Mouse (Mus musculus) liver, embryonic 13.5 days (tissue): ENCODE results near the gene Il2rg. TPM values are rescaled to one million over a fixed set of nuclear protein-coding genes. Genes with fewer than 3 reads are reported as not detected.
A peak's percentile ranks its signal among the peaks of the same experiment; 100 is the strongest.

Experiments
- ATAC-seq: fragments of 200-750 bp; cut with Nextera tagmentation; 2 replicates; pipeline ENCODE4 v1.8.0; 2017; ENCODE audit warnings: low read depth, mild to moderate bottlenecking, moderate number of reproducible peaks, moderate library complexity
- DNase-seq: peaks from one replicate; pipeline ENCODE4 v3.0.0; 2022
- H3K27ac ChIP-seq: fragments of 300-500 bp; sonication (generic); 2 replicates; pipeline ENCODE4 v1.5.1; 2015; ENCODE audit warnings: moderate library complexity, mild to moderate bottlenecking, inconsistent platforms
- H3K27me3 ChIP-seq: fragments of 300-500 bp; sonication (generic); 2 replicates; pipeline ENCODE4 v1.6.1; 2015; ENCODE audit warnings: mild to moderate bottlenecking, inconsistent platforms
- H3K36me3 ChIP-seq: fragments of 300-500 bp; sonication (generic); 2 replicates; pipeline ENCODE4 v1.6.1; 2015; ENCODE audit warnings: mild to moderate bottlenecking, inconsistent platforms
- H3K4me1 ChIP-seq: fragments of 300-500 bp; sonication (generic); replicated peaks from 2 replicates; pipeline ENCODE4 v1.6.1; 2015; ENCODE audit warnings: inconsistent platforms
- H3K4me2 ChIP-seq: fragments of 300-500 bp; sonication (generic); 2 replicates; pipeline ENCODE4 v1.6.1; 2015; ENCODE audit warnings: inconsistent platforms, mild to moderate bottlenecking, moderate library complexity
- H3K4me3 ChIP-seq: fragments of 300-500 bp; sonication (generic); replicated peaks from 2 replicates; pipeline ENCODE4 v1.5.1; 2015; ENCODE audit warnings: mild to moderate bottlenecking, inconsistent platforms
- H3K9ac ChIP-seq: fragments of 300-500 bp; sonication (generic); 2 replicates; pipeline ENCODE4 v1.6.1; 2015; ENCODE audit warnings: mild to moderate bottlenecking, inconsistent platforms
- H3K9me3 ChIP-seq: fragments of 300-500 bp; sonication (generic); replicated peaks from 2 replicates; pipeline ENCODE4 v1.6.1; 2016; ENCODE audit warnings: inconsistent platforms
- WGBS: fragments of 180-500 bp; shearing (Covaris S2); methylation state at CpG from one replicate; pipeline ENCODE4 v1.1.7; 2015; ENCODE audit not compliant: insufficient replicate concordance; 5-methylcytosine and 5-hydroxymethylcytosine counted together
- polyA plus RNA-seq: library from polyadenylated mRNA; unstranded; fragments of >200 nt; fragmentation: Nextera tagmentation; extraction: Ambion mirVana; gene quantifications from 2 replicates; pipeline ENCODE4 v1.2.1, GENCODE M21; 2015

Il2rg gene
- 9.0 and 11.4 TPM in 2 replicates for polyA plus RNA-seq

GRCm38 (mm10) chrX:101268025-101268754 lies at the start of gene Il2rg:
Il2rg (minus strand) TSS chrX:101268255.
- H3K27ac ChIP-seq = no peak within 1 kb of the TSS

GRCm38 (mm10) chrX:101313625-101314359 lies 45.7 kb upstream of the Il2rg start:
- Histone ChIP-seq H3K36me3 (no peaks in the 10 kb centered on the region), H3K9ac (no peak overlapping the region), H3K27me3 (peaks cover 40% of the 10 kb centered on the region), H3K4me3 (no peak overlapping the region), H3K4me2 (no peak overlapping the region), H3K9me3 (no peaks in the 10 kb centered on the region), H3K27ac (no peak overlapping the region), H3K4me1 (0 out of 2 replicates have a peak, but pooled peaks cover 3% of the 10 kb centered on the region)
- no peak for DNase-seq
- no peak for ATAC-seq
- 35% methylated on average over 6 of the region's 6 CpGs for WGBS

More at GRCm38 (mm10) chrX:101268025-101268754, at the start of gene Il2rg:
- ATAC-seq (peak; percentile 57), DNase-seq (no peak)
- Histone ChIP-seq H3K4me2 (peak within 1 kb of the TSS; percentile 19), H3K9ac (no peak within 1 kb of the TSS), H3K4me3 (no peak within 1 kb of the TSS), H3K36me3 (no peaks in the 10 kb centered on the region), H3K4me1 (peaks cover 26% of the 10 kb centered on the region), H3K27me3 (no peaks in the 10 kb centered on the region), H3K9me3 (no peaks in the 10 kb centered on the region)
- 27% methylated on average over 5 of the region's 5 CpGs for WGBS

GRCm38 (mm10) chrX:101309299-101309698 lies 41.2 kb upstream of the Il2rg start:
- H3K4me3 ChIP-seq = no peak overlapping the region
- ATAC-seq (no peak), DNase-seq (no peak)
- WGBS = 75% methylated on average over 5 of the region's 5 CpGs
- peaks cover 42% of the 10 kb centered on the region for H3K27me3 ChIP-seq
- no peak overlapping the region for H3K9ac ChIP-seq
- no peak overlapping the region for H3K4me2 ChIP-seq
- no peak overlapping the region for H3K27ac ChIP-seq
- H3K36me3 ChIP-seq = no peaks in the 10 kb centered on the region
- H3K9me3 ChIP-seq = no peaks in the 10 kb centered on the region
- H3K4me1 ChIP-seq = no peaks in the 10 kb centered on the region

- no peaks in the 10 kb centered on the region for H3K9me3 ChIP-seq
- H3K36me3 ChIP-seq = no peaks in the 10 kb centered on the region
- ATAC-seq = no peak
- no peak overlapping the region for H3K27ac ChIP-seq
- DNase-seq = no peak
- H3K4me3 ChIP-seq = no peak overlapping the region
- H3K9ac ChIP-seq = no peak overlapping the region
- H3K4me2 ChIP-seq = no peak overlapping the region
- H3K4me1 ChIP-seq = no peaks in the 10 kb centered on the region
- 38% methylated on average over 2 of the region's 2 CpGs for whole genome bisulfite sequencing
- peaks cover 46% of the 10 kb centered on the region; the same call in 1 of the 2 replicates for H3K27me3 ChIP-seq
Observed at GRCm38 (mm10) chrX:101304646-101305045, 36.6 kb upstream of the Il2rg start.

- no peak for ATAC-seq
- H3K9ac ChIP-seq = no peak overlapping the region
- H3K9me3 ChIP-seq = no peaks in the 10 kb centered on the region
- 73% methylated on average over 9 of the region's 9 CpGs for WGBS
- H3K4me1 ChIP-seq = peaks cover 4% of the 10 kb centered on the region; the same call in 1 of the 2 replicates
- peaks cover 12% of the 10 kb centered on the region for H3K36me3 ChIP-seq
- no peak for DNase-seq
- no peak overlapping the region for H3K27ac ChIP-seq
- no peak overlapping the region for H3K4me3 ChIP-seq
- no peak overlapping the region for H3K4me2 ChIP-seq
- H3K27me3 ChIP-seq = peaks cover 47% of the 10 kb centered on the region; the same call in 1 of the 2 replicates
Observed at GRCm38 (mm10) chrX:101301654-101302053, 33.6 kb upstream of the Il2rg start.

GRCm38 (mm10) chrX:101300427-101301030 lies 32.5 kb upstream of the Il2rg start:
- WGBS = 41% methylated on average over 13 of the region's 13 CpGs
- H3K9me3 ChIP-seq = no peaks in the 10 kb centered on the region
- H3K9ac ChIP-seq = no peak overlapping the region
- no peak overlapping the region for H3K4me2 ChIP-seq
- H3K27ac ChIP-seq = no peak overlapping the region
- no peak for DNase-seq
- H3K27me3 ChIP-seq = peaks cover 42% of the 10 kb centered on the region; the same call in 1 of the 2 replicates
- peaks cover 4% of the 10 kb centered on the region; the same call in 1 of the 2 replicates for H3K4me1 ChIP-seq
- H3K36me3 ChIP-seq = peaks cover 23% of the 10 kb centered on the region
- H3K4me3 ChIP-seq = no peak overlapping the region
- ATAC-seq = no peak

GRCm38 (mm10) chrX:101299473-101300426 lies 31.7 kb upstream of the Il2rg start:
- no peaks in the 10 kb centered on the region for H3K9me3 ChIP-seq
- 0 out of 2 replicates have a peak overlapping the region, but pooled peaks have one; percentile 2 for H3K4me3 ChIP-seq
- peaks cover 4% of the 10 kb centered on the region; the same call in 1 of the 2 replicates for H3K4me1 ChIP-seq
- no peak overlapping the region for H3K27ac ChIP-seq
- H3K9ac ChIP-seq = no peak overlapping the region
- H3K4me2 ChIP-seq = no peak overlapping the region
- peaks cover 31% of the 10 kb centered on the region for H3K36me3 ChIP-seq
- H3K27me3 ChIP-seq = peaks cover 38% of the 10 kb centered on the region; the same call in 1 of the 2 replicates
- WGBS = 32% methylated on average over 12 of the region's 13 CpGs
- ATAC-seq (no peak), DNase-seq (no peak)

GRCm38 (mm10) chrX:101299055-101299454 lies 31.0 kb upstream of the Il2rg start, which contains the start of gene Nlgn3:
Nlgn3 (plus strand) TSS chrX:101299168.
- WGBS = 35% methylated on average over 20 of the region's 24 CpGs

GRCm38 (mm10) chrX:101290111-101290510 lies 22.1 kb upstream of the Il2rg start:
- peaks cover 58% of the 10 kb centered on the region for H3K4me1 ChIP-seq
- peak overlapping the region; percentile 41; the same call in 1 of the 2 replicates for H3K9ac ChIP-seq
- no peaks in the 10 kb centered on the region for H3K27me3 ChIP-seq
- DNase-seq = peak; percentile 16
- 0 out of 2 replicates have a peak overlapping the region, but pooled peaks have one; percentile 23 for H3K4me2 ChIP-seq
- peak; percentile 19; the same call in 1 of the 2 replicates for ATAC-seq
- peaks cover 93% of the 10 kb centered on the region for H3K36me3 ChIP-seq
- peak overlapping the region; percentile 98 for H3K27ac ChIP-seq
- no peaks in the 10 kb centered on the region for H3K9me3 ChIP-seq
- no peak overlapping the region for H3K4me3 ChIP-seq
- WGBS = 57% methylated on average over 10 of the region's 10 CpGs

More at GRCm38 (mm10) chrX:101299055-101299454, 31.0 kb upstream of the Il2rg start, which contains the start of gene Nlgn3:
- peaks cover 4% of the 10 kb centered on the region; the same call in 1 of the 2 replicates for H3K4me1 ChIP-seq
- H3K27me3 ChIP-seq = peaks cover 36% of the 10 kb centered on the region; the same call in 1 of the 2 replicates
- DNase-seq = no peak
- peaks cover 37% of the 10 kb centered on the region for H3K36me3 ChIP-seq
- no peak within 1 kb of the TSS for H3K9ac ChIP-seq
- peak within 1 kb of the TSS; percentile 21; the same call in 1 of the 2 replicates for H3K4me2 ChIP-seq
- no peaks in the 10 kb centered on the region for H3K9me3 ChIP-seq
- 0 out of 2 replicates have a peak within 1 kb of the TSS, but pooled peaks have one; percentile 2 for H3K4me3 ChIP-seq
- ATAC-seq = no peak
- peak within 1 kb of the TSS; percentile 39 for H3K27ac ChIP-seq

GRCm38 (mm10) chrX:101289037-101289436 lies 21.0 kb upstream of the Il2rg start:
- Histone ChIP-seq H3K36me3 (peaks cover 93% of the 10 kb centered on the region), H3K9me3 (no peaks in the 10 kb centered on the region), H3K4me1 (peaks cover 58% of the 10 kb centered on the region), H3K9ac (no peak overlapping the region), H3K4me2 (peak overlapping the region; percentile 61; the same call in 1 of the 2 replicates), H3K27ac (peak overlapping the region; percentile 98), H3K4me3 (no peak overlapping the region), H3K27me3 (no peaks in the 10 kb centered on the region)
- ATAC-seq = no peak
- DNase-seq = no peak
- WGBS = 80% methylated on average over 7 of the region's 7 CpGs
